Mouse (Mus musculus): ENCODE measurements around the gene Fmr1. TPM values are rescaled to one million over a fixed set of nuclear protein-coding genes. Genes with fewer than 3 reads are reported as not detected.
A peak's percentile ranks its signal among the peaks of the same experiment; 100 is the strongest.
"Not testable (repeated sequence)": the region's sequence is repeated elsewhere in the genome, so short reads cannot be mapped to it uniquely, and the experiment has no call there.

Gene Fmr1
- 3.9 and 6.0 TPM in 2 replicates for polyA plus RNA-seq (2012; rRNA removed)

GRCm38 (mm10) chrX:68678333-68678740 lies at the start of gene Fmr1:
Fmr1 (plus strand) TSS chrX:68678541.
- peak; percentile 94 for DNase-seq
- Histone ChIP-seq H3K4me3 (replicated peaks; ENCODE audit: extremely low read depth, low read depth, low read length) (peak within 1 kb of the TSS; percentile 70), H3K4me1 (ENCODE audit: control insufficient read depth, insufficient read depth, low read length) (no peaks in the 10 kb centered on the region)
- WGBS: 35% methylated on average over 49 of the region's 49 CpGs
- TF ChIP-seq POLR2A (IDR thresholded peaks at IDR 0.05; ENCODE audit: borderline replicate concordance, extremely low read depth, low read depth, low read length) (peak; percentile 88; the same call in 1 of the 2 replicates), CTCF (IDR thresholded peaks at IDR 0.05; ENCODE audit: insufficient read depth, low read length) (no peak)

- 47% methylated on average over 1 of the region's 1 CpGs for WGBS
- no peaks in the 10 kb centered on the region for H3K4me1 ChIP-seq (ENCODE audit: control insufficient read depth, insufficient read depth, low read length)
- no peak for DNase-seq
- TF ChIP-seq POLR2A (IDR thresholded peaks at IDR 0.05; ENCODE audit: borderline replicate concordance, extremely low read depth, low read depth, low read length) (no peak), CTCF (IDR thresholded peaks at IDR 0.05; ENCODE audit: insufficient read depth, low read length) (no peak)
- H3K4me3 ChIP-seq (replicated peaks; ENCODE audit: extremely low read depth, low read depth, low read length): no peak overlapping the region
Measured at GRCm38 (mm10) chrX:68641603-68642002, 36.7 kb upstream of the Fmr1 start.

- Histone ChIP-seq H3K4me1 (ENCODE audit: control insufficient read depth, insufficient read depth, low read length) (no peaks in the 10 kb centered on the region), H3K4me3 (replicated peaks; ENCODE audit: extremely low read depth, low read depth, low read length) (no peak overlapping the region)
- no peak for TF ChIP-seq CTCF (IDR thresholded peaks at IDR 0.05; ENCODE audit: insufficient read depth, low read length)
- no peak for TF ChIP-seq POLR2A (IDR thresholded peaks at IDR 0.05; ENCODE audit: borderline replicate concordance, extremely low read depth, low read depth, low read length)
- DNase-seq: no peak
- 54% methylated on average over 7 of the region's 7 CpGs for WGBS
Measured at GRCm38 (mm10) chrX:68645154-68645919, 33.0 kb upstream of the Fmr1 start.

GRCm38 (mm10) chrX:68677508-68677907 lies 833 bp upstream of the Fmr1 start:
- TF ChIP-seq POLR2A (IDR thresholded peaks at IDR 0.05; ENCODE audit: borderline replicate concordance, extremely low read depth, low read depth, low read length) (no peak), CTCF (IDR thresholded peaks at IDR 0.05; ENCODE audit: insufficient read depth, low read length) (no peak)
- H3K4me3 ChIP-seq (replicated peaks; ENCODE audit: extremely low read depth, low read depth, low read length): no peak overlapping the region
- no peaks in the 10 kb centered on the region for H3K4me1 ChIP-seq (ENCODE audit: control insufficient read depth, insufficient read depth, low read length)
- 24% methylated on average over 1 of the region's 1 CpGs for WGBS
- DNase-seq: no peak

- DNase-seq: no peak
- no peaks in the 10 kb centered on the region for H3K4me1 ChIP-seq (ENCODE audit: control insufficient read depth, insufficient read depth, low read length)
- peak overlapping the region; percentile 53 for H3K4me3 ChIP-seq (replicated peaks; ENCODE audit: extremely low read depth, low read depth, low read length)
- WGBS: 26% methylated on average over 62 of the region's 67 CpGs
- TF ChIP-seq CTCF (IDR thresholded peaks at IDR 0.05; ENCODE audit: insufficient read depth, low read length) (no peak), POLR2A (IDR thresholded peaks at IDR 0.05; ENCODE audit: borderline replicate concordance, extremely low read depth, low read depth, low read length) (no peak)
Measured at GRCm38 (mm10) chrX:68678815-68679486, 610 bp downstream of the Fmr1 start.

GRCm38 (mm10) chrX:68684706-68685105 lies 6.4 kb downstream of the Fmr1 start:
- TF ChIP-seq CTCF (IDR thresholded peaks at IDR 0.05; ENCODE audit: insufficient read depth, low read length) (no peak), POLR2A (IDR thresholded peaks at IDR 0.05; ENCODE audit: borderline replicate concordance, extremely low read depth, low read depth, low read length) (no peak)
- no peak for DNase-seq
- 74% methylated on average over 2 of the region's 2 CpGs for WGBS
- Histone ChIP-seq H3K4me1 (ENCODE audit: control insufficient read depth, insufficient read depth, low read length) (no peaks in the 10 kb centered on the region), H3K4me3 (replicated peaks; ENCODE audit: extremely low read depth, low read depth, low read length) (no peak overlapping the region)

GRCm38 (mm10) chrX:68691936-68692335 lies 13.6 kb downstream of the Fmr1 start:
- H3K4me3 ChIP-seq (replicated peaks; ENCODE audit: extremely low read depth, low read depth, low read length); DNase-seq; H3K4me1 ChIP-seq (ENCODE audit: control insufficient read depth, insufficient read depth, low read length): not testable (repeated sequence)
- 78% methylated on average over 8 of the region's 8 CpGs for WGBS

GRCm38 (mm10) chrX:68736902-68737301 lies 58.6 kb downstream of the Fmr1 start:
- WGBS: 58% methylated on average over 1 of the region's 1 CpGs
- TF ChIP-seq CTCF (IDR thresholded peaks at IDR 0.05; ENCODE audit: insufficient read depth, low read length): no peak
- TF ChIP-seq POLR2A (IDR thresholded peaks at IDR 0.05; ENCODE audit: borderline replicate concordance, extremely low read depth, low read depth, low read length): no peak

GRCm38 (mm10) chrX:68740088-68740487 lies 61.7 kb downstream of the Fmr1 start:
- no peak for DNase-seq

More at GRCm38 (mm10) chrX:68736902-68737301, 58.6 kb downstream of the Fmr1 start:
- DNase-seq: no peak
- H3K4me3 ChIP-seq (replicated peaks; ENCODE audit: extremely low read depth, low read depth, low read length): no peak overlapping the region
- H3K4me1 ChIP-seq (ENCODE audit: control insufficient read depth, insufficient read depth, low read length): no peaks in the 10 kb centered on the region

GRCm38 (mm10) chrX:68761606-68762005 lies 83.3 kb downstream of the Fmr1 start, which contains the start of gene Fmr1nb:
Fmr1nb (plus strand) TSS chrX:68761839.
- Histone ChIP-seq H3K4me3 (replicated peaks; ENCODE audit: extremely low read depth, low read depth, low read length) (no peak within 1 kb of the TSS), H3K4me1 (ENCODE audit: control insufficient read depth, insufficient read depth, low read length) (no peaks in the 10 kb centered on the region)
- TF ChIP-seq CTCF (IDR thresholded peaks at IDR 0.05; ENCODE audit: insufficient read depth, low read length) (no peak), POLR2A (IDR thresholded peaks at IDR 0.05; ENCODE audit: borderline replicate concordance, extremely low read depth, low read depth, low read length) (no peak)
- WGBS: 82% methylated on average over 15 of the region's 15 CpGs
- DNase-seq: no peak

More at GRCm38 (mm10) chrX:68740088-68740487, 61.7 kb downstream of the Fmr1 start:
- Histone ChIP-seq H3K4me3 (replicated peaks; ENCODE audit: extremely low read depth, low read depth, low read length) (no peak overlapping the region), H3K4me1 (ENCODE audit: control insufficient read depth, insufficient read depth, low read length) (no peaks in the 10 kb centered on the region)
- 44% methylated on average over 2 of the region's 2 CpGs for WGBS
- TF ChIP-seq POLR2A (IDR thresholded peaks at IDR 0.05; ENCODE audit: borderline replicate concordance, extremely low read depth, low read depth, low read length) (no peak), CTCF (IDR thresholded peaks at IDR 0.05; ENCODE audit: insufficient read depth, low read length) (no peak)

Other genes starting within 250 kb of the Fmr1 start
- 0.16 TPM in 1 of 2 replicates, not detected in the other for gene Fmr1nb, start 83.3 kb downstream of the Fmr1 start, polyA plus RNA-seq (2012; rRNA removed)
- gene Gm14698, start 142.6 kb downstream of the Fmr1 start, polyA plus RNA-seq (2012; rRNA removed): 0.43 and 0.54 TPM in 2 replicates
- not detected in 2 replicates for gene Gm6812, start 214.5 kb downstream of the Fmr1 start, polyA plus RNA-seq (2012; rRNA removed)

All from lung, adult 2 months (tissue).